Mouse (Mus musculus): Measurements from ENCODE around the gene A930033H14Rik. TPM values are rescaled to one million over a fixed set of nuclear protein-coding genes. Genes with fewer than 3 reads are reported as not detected.
A peak's percentile ranks its signal among the peaks of the same experiment; 100 is the strongest.

Gene A930033H14Rik
- total RNA-seq, 2 experiments from 2014 or later = 0.33 to 0.37 TPM

DNA sequence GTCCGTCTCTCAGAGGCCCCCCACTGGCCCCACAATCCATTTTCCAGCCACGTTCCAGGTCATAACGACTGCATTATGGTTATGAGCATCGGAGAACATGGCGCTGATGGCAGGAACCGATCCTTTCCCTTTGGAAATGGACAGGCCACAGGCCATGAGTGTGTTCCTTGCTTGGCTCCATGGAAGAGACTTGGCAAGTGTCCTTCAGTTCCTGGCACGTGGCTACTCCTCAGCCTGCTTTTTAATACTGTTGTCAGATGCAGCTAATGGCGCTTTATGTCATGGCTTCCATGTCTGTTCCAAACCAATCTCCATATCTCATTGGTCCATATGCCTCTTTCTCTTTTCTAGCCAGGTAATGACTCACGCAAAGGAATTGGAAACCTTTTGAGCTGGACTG is 24.9 kb upstream of the A930033H14Rik start:
- no peak for ATAC-seq (ENCODE audit: poor library complexity, severe bottlenecking)

DNA sequence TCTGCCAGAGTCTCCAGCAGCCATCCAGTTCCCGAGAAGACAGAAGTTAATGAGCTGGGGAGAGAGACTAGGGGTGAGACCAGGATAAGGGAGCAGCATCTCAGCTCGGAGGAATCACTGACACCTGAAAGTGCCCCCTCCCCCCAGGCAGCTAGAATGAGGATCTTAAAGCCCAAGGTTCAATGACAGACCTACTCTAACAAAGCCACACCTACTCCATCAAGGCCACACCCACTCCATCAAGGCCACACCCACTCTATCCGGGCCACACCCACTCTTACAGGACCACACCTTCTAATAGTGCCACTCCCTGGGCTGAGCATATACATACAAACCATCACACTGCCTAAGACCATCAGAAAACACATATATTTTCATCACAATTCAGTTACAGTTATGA is 24.3 kb upstream of the A930033H14Rik start:
- ATAC-seq (ENCODE audit: poor library complexity, severe bottlenecking) = no peak

DNA sequence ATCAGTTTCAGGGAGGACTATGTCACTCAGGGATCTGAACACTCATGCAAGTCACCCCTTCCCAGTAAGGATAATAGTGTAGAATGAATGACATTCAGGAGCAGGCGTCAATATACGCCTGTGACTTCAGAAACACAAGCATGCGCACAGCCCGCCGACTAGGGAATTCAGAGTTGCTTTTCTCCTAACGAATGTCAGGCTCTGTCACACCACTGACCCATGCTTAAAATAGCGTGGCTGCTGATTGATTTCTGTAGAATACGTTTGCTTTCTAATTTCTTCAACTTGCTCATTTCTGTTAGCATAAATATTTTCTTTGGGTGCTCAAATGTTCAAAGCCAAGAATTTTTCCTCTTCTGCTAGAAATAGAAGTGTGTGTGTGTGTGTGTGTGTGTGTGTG is 13.1 kb upstream of the A930033H14Rik start:
- ATAC-seq (ENCODE audit: poor library complexity, severe bottlenecking) = no peak

DNA sequence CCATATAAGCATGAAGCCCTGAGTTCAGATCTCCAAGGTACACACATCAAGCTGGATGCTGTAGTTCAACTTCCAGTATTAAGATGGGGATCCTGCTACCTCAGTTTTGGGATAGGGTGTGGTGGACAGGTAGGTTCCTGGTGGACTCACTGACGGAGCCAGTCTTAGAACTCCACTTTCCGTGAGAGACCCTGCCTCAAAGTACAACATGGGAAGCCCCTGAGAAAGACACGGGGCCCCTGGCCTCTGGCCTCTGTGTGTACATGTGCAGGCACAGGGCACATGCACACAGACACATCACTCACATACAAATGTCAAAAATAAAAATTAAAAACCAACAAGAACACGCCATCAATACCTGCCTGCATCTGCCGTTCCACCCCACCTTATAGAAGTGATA is 12.6 kb upstream of the A930033H14Rik start:
- no peak for ATAC-seq (ENCODE audit: poor library complexity, severe bottlenecking)

DNA sequence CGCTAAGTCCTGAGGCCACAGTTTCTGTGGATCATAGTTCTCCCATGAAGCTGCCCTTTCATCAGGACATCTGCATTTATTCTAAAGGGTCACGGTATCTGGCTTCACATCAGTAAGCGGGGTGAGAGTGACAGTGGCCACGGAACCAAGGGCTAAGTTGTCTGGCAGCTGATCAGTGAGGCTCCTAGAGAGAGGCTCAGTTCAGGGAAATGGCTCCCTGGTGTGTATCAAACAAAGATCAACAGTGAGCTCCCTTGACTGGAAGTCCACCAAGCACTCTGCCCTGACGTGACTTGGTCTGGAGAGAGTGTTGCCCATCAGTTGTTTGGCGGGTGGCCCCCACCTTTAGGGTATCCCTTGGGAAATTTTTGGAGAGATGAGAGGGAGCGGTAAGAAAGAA is 11.4 kb upstream of the A930033H14Rik start:
- ATAC-seq (ENCODE audit: poor library complexity, severe bottlenecking) = no peak

DNA sequence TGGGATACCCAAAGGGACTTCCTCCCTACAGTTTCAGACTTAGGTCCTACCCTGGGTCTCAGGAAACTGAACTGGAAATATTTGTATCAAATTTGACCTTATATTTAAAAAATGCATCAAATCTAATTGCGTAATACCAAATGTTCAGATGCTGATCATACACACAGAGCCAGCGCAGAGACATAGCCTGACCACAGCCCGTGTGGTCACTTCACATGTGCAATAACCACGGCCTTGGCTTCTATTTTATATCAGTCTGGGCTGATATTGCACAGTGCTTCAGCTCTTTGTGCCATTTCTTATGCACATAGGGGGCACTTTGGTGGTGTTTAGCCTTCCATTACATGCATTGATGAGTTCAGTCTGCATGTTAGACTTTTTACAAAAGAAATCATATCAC is 10.3 kb upstream of the A930033H14Rik start:
- ATAC-seq (ENCODE audit: poor library complexity, severe bottlenecking) = peak; percentile 49; the same call in 1 of the 2 replicates

DNA sequence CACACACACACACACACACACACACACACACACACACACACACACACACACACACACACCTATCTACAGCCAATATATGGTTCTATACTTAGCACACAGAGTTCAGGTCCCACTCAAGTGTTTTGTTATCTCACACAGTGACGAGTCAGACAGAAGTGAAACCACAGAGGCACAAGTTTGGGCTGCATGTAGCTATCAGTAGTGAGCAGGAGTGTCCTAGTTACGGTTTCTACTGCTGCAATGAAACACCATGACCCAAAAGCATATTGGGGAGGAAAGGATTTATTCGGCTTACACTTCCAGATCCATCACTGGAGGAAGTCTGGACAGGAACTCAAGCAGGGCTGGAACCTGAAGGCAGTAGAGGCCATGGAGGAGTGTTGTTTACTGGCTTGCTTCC is 9.1 kb upstream of the A930033H14Rik start:
- ATAC-seq (ENCODE audit: poor library complexity, severe bottlenecking) = peak; percentile 67

DNA sequence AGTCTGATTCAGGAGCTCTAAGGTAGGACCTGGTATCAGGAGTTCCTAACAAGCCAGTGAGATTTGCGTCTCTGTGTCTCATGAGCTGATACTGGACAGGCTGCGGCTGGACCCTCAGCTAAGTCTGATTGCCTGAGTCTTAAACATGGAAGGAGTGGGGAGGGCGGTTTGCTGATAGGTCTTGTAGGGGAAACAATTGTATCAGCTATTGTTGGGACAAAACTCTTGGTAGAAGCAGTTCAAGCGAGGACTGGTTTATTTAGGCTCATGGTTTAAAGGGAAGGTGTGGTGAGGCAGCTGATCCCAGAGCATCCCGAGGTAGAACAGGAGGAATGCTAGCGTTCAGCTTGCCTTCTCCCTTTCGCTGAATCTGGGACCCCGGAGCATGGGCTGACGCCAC is 8.2 kb upstream of the A930033H14Rik start:
- ATAC-seq (ENCODE audit: poor library complexity, severe bottlenecking) = no peak

DNA sequence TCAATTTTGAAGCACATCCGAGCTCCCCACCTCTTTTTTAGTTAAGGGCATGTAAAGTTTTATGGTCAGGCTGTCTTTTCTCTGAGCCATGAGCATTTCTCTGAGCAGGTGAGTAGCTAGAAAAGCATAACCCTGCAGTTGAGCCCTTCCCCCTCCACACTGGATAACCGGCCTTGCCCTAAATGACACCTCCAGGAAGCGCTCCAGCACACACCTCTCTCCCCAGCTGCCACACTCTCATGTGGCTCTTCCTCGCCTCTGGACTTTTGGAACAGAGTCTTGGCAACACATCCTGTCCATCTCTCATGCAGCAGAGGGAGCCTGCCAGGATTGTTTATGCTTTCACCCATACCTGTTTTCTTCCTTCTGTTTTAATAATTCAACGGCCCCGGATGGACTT is 7.4 kb upstream of the A930033H14Rik start:
- no peak for ATAC-seq (ENCODE audit: poor library complexity, severe bottlenecking)

DNA sequence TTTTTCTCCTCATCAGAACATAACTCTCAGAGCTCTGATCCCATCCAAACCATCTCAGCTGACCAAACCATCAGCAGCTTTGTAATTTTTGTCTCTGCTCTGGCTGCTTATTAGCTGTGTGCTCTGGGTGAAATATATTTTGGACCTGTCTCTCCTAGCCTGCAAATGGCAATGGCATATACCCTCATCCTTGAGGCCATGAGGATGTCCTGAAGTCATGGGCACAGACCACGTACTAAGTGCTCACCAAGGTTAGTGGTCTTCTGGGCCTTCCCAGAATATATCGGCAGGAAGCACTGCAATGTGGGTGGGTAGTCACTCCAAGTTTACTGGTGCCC is 6.4 kb upstream of the A930033H14Rik start:
- ATAC-seq (ENCODE audit: poor library complexity, severe bottlenecking) = no peak

DNA sequence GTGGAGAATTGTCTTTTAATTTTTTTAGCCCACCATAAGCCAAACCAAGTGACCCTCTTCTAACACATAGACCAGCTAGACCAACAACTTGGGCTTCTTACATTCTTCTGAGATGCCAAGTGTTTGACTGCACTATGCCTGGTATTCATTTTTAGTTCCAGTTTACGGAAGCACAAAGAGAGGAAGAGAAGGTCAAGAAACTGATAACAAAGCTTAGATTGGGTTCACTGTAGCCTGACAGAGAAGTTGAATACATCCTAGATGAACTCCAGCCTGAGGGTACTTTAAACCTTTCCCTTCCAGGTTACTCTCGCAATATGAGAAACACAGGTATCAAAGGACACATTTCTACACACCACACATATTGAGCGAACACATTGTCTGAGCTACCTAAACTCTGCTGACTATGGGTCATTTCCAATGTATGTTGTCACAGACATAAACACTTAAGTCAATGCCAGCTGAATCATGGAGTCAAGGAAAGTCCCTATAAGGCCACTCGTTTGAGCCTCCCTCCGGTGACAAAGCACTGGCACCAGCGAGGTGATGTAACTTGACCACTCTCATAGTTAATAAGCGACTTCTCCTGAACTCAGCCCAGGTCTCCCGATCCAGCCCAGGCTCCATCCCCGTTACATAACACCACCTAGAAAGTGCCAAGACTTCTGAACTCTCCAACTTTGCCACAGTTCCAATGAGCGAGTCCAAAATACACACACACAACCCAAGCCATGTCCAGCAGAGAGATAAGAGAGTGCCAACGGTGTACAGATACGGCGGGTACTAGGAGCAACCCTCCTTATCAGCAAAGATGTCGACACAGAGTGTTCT is 5.8 kb upstream of the A930033H14Rik start:
- ATAC-seq (ENCODE audit: poor library complexity, severe bottlenecking) = peak; percentile 31; the same call in 1 of the 2 replicates

DNA sequence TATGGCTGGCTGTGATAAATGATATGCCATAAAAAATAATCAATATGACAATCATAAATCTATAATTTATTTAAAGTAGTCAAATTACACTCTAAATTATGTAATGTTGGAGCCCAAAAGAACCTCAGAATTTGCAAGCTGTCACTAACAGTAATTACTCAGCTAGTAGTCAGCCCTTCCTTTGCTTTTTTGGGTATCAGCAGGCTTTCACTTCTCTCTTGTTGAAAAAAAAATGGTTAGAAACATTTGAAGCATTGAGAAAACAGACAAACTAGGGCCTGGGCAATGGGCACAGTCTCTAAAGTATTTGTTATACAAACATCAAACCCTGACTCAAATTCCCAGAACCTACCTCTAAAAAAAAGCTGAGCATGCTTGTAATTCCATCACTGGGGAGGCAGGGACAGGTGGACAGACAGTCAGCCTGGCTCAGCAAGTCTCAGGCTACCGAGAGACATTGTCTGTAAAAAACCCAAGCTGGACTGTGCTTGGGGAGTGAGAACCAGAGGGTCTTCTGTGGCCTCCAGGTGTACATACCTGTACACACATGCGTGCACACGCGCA is 4.3 kb upstream of the A930033H14Rik start:
- ATAC-seq (ENCODE audit: poor library complexity, severe bottlenecking) = no peak

DNA sequence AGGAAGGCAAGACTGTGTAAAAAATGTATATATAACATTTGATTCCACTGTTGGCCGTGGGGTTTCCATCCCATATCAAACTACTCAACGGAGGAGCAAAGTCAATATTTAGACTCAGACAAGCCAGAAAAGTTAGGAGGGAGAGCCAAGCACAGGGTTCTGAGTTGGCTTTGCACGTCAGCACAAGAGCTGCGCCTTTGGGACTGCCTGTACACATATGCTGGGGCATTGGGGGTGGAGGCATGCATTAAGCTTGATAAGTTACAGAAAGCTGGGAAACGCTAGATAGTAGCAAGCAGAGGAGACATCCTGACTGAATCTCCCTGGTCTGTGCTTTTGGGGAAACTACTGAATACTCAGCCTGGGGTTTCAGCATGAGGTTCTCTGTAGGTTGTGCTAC is 1.1 kb upstream of the A930033H14Rik start:
- no peak for ATAC-seq (ENCODE audit: poor library complexity, severe bottlenecking)

DNA sequence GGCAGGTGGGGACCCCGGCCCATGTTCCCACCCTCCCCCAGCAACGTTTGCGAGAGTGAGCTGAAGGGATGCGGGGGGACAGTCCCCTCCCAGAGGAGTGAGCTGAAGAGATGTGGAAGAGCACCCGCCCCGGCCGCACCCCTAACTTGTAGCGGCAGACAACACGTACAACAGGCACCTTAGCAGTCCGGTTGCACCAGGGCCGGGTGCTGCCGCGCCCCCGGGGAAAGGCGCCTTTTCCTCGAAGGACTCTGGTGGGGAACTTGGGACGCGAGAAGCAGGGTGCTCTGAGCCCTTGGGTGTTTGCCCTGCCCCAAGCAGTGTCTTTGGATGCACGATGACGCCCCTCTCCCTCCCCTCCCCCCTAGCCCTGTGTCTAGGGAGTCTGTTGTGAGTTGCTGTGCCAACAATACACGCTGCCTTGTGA is 566 bp upstream of the A930033H14Rik start:
- peak; percentile 27; the same call in 1 of the 2 replicates for ATAC-seq (ENCODE audit: poor library complexity, severe bottlenecking)

DNA sequence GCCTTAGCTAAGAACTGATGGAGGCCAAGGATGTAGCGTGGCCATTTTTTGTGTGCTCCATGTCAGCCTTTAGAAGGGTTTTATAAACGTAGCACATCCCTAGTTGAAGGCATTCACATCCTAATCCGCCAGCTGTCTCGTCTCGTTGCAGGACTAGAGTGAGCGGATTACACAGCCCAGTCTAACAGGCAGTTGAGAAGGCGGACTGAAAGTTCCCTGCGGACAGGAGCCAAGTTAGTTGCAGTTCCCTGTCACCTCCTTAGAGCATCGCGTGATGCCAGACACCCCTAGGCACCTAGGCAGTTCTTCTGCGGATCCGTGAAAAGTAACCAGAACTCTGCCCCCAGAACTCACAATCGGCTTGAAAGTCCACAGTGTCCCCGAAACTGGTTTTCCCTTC is 922 bp downstream of the A930033H14Rik start:
- ATAC-seq (ENCODE audit: poor library complexity, severe bottlenecking) = peak; percentile 26

DNA sequence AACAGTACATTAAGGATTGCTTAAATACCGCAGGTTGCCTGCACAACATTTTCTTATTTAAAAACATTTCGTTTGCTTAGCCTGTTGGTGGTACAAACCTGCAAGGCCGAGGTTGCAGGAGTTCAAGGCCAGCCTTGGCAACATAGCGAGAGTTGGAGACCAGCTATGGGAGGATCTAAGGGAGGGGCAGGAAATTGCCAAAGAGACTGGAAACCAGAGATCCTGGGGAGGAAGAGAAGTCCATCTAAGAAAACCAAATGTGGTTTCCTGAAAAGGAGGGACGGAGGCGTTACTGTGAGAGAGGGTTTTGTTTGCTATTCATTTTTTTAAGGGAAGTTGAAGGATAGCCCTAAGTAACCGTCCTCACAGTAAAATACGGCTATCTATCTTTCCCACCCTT is 1.3 kb downstream of the A930033H14Rik start:
- peak; percentile 67 for ATAC-seq (ENCODE audit: poor library complexity, severe bottlenecking)

DNA sequence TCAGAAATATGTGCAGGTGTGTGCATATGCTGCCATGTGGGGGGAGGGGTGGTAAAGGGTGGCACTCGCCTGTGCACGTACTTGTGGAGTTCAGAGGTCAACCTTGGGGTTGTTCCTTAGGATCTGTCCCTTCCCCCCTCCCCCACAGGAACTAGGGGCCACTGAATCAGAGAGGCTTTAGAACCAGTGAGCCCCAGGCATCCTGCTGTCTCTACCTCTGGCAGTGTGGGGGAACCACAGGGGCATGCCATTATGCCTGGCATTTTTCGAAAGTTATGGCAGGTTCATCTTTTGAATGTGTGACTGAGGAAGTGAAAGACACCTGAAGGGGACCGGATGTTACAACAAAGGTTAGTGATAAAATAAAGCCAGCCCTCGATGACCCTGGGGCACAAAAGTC is 2.2 kb downstream of the A930033H14Rik start:
- no peak for ATAC-seq (ENCODE audit: poor library complexity, severe bottlenecking)

DNA sequence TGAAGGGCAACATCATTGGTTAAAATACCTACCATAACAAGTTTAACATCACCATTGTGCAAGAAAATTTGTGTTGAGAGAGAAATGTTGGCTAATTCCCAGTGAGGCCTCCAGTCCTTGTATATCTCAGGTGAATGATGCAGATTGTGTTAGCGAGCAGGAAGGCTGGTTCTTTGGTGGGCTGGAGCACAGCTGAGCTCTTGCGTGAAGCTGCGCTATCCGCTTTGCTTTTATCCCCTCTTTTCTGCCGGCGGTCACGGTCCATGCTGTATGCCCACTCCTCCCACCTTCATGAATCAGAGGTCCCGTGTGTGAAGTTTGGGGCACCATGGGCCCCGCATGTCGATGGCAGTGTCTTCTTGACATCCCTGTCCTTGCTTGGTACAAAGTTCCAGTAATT is 2.9 kb downstream of the A930033H14Rik start:
- no peak for ATAC-seq (ENCODE audit: poor library complexity, severe bottlenecking)

DNA sequence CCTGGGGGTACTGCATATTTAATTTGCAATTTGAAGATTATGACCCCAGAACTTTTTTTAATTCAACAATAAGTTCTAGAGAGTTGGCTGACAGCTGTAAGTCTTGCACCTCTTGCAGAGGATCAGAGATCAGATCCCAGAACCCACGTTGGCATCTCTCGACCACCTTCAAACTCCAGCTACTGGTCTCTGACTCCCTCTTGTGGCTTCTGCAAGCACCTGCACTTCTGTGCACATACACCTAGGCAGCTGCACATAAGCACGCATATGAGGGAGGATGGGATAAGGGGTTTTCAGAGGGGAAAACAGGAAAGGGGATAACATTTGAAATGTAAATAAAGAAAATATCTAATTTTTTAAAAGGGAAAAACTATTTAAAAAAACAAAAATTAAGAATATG is 4.2 kb downstream of the A930033H14Rik start:
- ATAC-seq (ENCODE audit: poor library complexity, severe bottlenecking) = no peak

DNA sequence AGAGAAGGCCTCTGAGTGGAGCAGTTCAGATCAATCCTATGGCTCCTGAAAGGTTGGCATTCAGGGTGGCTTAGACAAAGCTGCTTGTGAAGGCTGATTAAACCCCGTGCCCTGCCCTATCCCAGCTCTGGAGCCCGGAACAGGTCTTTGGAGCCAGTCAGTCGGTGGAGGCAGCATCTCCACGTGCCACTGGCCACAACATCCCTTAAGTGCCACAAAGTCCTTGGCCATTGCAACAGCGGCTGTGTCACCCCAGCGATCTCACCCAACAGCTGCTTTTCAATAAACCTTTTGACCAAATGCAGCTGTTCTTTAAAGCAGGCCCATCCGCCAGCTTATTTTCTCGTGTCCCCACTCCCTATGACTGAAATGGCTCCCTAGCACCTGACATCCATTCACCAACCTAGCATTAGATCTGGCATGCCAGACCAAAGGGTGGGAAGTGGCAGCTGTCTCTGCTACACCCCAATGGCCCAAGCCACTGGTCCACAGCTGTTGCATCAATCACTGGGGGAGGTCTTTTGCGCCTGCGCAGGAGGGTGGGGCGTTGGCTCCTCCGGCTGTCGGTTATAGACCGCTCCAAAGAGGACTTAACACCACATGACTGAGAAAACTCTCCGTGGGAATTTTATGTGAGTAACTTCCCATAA is 4.8 kb downstream of the A930033H14Rik start:
- no peak for ATAC-seq (ENCODE audit: poor library complexity, severe bottlenecking)

DNA sequence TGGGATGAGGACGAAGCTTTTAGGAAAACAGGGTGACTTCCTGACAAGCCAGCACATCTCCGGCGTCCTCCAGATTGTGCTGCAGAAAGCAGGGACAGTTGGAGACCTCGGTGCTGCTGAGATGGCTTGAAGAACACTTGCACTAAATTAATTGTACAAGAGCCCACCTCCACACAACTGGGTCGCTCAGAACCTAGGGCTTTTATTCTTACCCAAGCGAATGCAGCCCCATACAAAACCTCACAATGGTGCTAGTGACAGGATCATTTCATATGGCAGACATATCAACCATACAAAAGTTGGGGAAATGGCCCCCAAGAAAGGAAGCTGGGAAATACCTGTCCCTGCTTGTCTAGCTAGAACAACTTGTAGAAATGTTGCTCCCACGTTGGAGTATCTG is 5.4 kb downstream of the A930033H14Rik start:
- no peak for ATAC-seq (ENCODE audit: poor library complexity, severe bottlenecking)

DNA sequence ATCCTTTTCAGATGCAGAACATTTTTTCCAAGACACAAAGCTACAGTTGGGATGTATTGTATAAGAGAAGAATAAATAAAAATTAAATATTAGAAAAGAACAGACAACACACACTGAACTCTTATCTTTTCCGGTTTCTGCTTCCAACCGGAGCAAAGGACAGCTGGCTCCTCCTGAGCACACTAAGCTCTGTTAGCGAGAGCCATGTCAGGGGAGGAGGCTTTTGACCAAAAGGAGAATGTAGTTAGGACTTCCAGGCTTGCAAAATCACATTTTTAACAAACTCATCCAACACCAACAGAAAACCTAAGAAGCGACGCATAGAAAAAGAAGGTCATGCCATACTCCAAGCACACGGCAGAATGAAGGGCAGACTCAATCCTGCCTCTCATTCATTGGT is 6.8 kb downstream of the A930033H14Rik start:
- no peak for ATAC-seq (ENCODE audit: poor library complexity, severe bottlenecking)
